Mouse (Mus musculus) limb, embryonic 11.5 days (tissue): ENCODE measurements around the gene Spp2. TPM values are rescaled to one million over a fixed set of nuclear protein-coding genes. Genes with fewer than 3 reads are reported as not detected.
A peak's percentile ranks its signal among the peaks of the same experiment; 100 is the strongest.

Source experiments
- ATAC-seq: fragments of 200-750 bp; cut with Nextera tagmentation; 2 replicates; pipeline ENCODE4 v1.8.0; 2017; ENCODE audit warnings: low read depth; ENCODE audit not compliant: insufficient number of reproducible peaks, low FRiP score, low TSS enrichment
- DNase-seq: peaks from one replicate; pipeline ENCODE4 v3.0.0-alpha.2; 2015; ENCODE audit warnings: low spot score
- H3K27ac ChIP-seq: fragments of 300-500 bp; sonication (generic); replicated peaks from 2 replicates; pipeline ENCODE4 v1.5.1; 2014; ENCODE audit warnings: low read depth, mild to moderate bottlenecking, low read length
- H3K27me3 ChIP-seq: fragments of 300-500 bp; sonication (generic); 2 replicates; pipeline ENCODE4 v1.6.1; 2014; ENCODE audit warnings: mild to moderate bottlenecking, low read length, mixed read lengths; ENCODE audit not compliant: control insufficient read depth, insufficient read depth
- H3K36me3 ChIP-seq: fragments of 300-500 bp; sonication (generic); 2 replicates; pipeline ENCODE4 v1.6.1; 2014; ENCODE audit warnings: mild to moderate bottlenecking, low read length, moderate library complexity, mixed read lengths; ENCODE audit not compliant: control insufficient read depth, insufficient read depth
- H3K4me1 ChIP-seq: fragments of 300-500 bp; sonication (generic); 2 replicates; pipeline ENCODE4 v1.6.1; 2014; ENCODE audit warnings: low read length, mixed read lengths; ENCODE audit not compliant: control insufficient read depth, insufficient read depth
- H3K4me2 ChIP-seq: fragments of 300-500 bp; sonication (generic); 2 replicates; pipeline ENCODE4 v1.6.1; 2014; ENCODE audit warnings: low read depth, mild to moderate bottlenecking, moderate library complexity; ENCODE audit not compliant: severe bottlenecking
- H3K4me3 ChIP-seq: fragments of 300-500 bp; sonication (generic); 2 replicates; pipeline ENCODE4 v1.5.1; 2014; ENCODE audit warnings: low read depth, low read length
- H3K9ac ChIP-seq: fragments of 300-500 bp; sonication (generic); 2 replicates; pipeline ENCODE4 v1.6.1; 2014; ENCODE audit warnings: mild to moderate bottlenecking, low read length
- H3K9me3 ChIP-seq: fragments of 300-500 bp; sonication (generic); 2 replicates; pipeline ENCODE4 v1.6.1; 2016; ENCODE audit warnings: low read length; ENCODE audit not compliant: control insufficient read depth
- WGBS: fragments of 180-500 bp; shearing (Covaris S2); extraction: QIAGEN DNeasy Blood & Tissue Kit; methylation state at CpG from one replicate; pipeline ENCODE4 v1.1.7; 2014; 5-methylcytosine and 5-hydroxymethylcytosine counted together
- polyA plus RNA-seq: library from polyadenylated mRNA; unstranded; fragments of >200 nt; fragmentation: Nextera tagmentation; extraction: Ambion mirVana; gene quantifications from 2 replicates; pipeline ENCODE4 v1.2.1, GENCODE M21; 2014

Gene Spp2
- not detected in 2 replicates for polyA plus RNA-seq

GRCm38 (mm10) chr1:88406807-88407198, at the start of gene Spp2:
Gene Spp2, plus strand, starts transcription at chr1:88406961.
- Histone ChIP-seq H3K27me3 (no peaks in the 10 kb centered on the region), H3K4me1 (peaks cover 8% of the 10 kb centered on the region), H3K27ac (no peak within 1 kb of the TSS), H3K9me3 (no peaks in the 10 kb centered on the region), H3K36me3 (no peaks in the 10 kb centered on the region), H3K4me2 (no peak within 1 kb of the TSS), H3K9ac (no peak within 1 kb of the TSS), H3K4me3 (no peak within 1 kb of the TSS)
- ATAC-seq = no peak
- DNase-seq = no peak
- 76% methylated on average over 5 of the region's 5 CpGs for WGBS

DNA sequence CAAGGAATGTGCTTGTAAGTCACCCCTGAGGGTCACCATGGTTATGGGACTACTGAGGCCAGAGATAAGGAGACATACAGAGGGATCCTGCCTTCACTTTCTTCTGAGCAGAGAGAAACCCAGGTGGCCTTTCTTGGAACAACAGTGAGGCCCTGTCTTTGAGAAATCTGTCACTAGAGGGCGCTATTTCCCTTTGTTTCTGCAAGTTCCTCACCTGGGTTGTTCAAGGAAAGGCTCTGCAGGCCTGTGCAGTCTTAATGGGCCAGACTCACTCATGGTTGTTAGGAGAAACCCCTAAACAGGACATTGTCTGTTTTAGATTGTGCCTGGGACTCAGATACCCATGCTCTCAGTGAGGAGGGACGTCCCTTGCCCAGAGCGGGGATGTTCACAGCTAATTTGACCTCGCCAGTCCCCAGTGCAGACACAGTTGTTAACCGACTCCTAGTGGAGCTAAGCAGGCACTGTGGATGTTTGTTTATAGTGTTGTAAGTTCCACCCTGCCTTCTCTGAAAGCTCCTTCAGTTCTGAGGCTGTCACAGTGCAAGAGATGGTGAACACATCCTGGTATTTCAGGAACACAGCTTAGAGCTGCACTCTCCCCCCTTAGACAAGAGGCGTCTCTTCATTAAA, 49.2 kb upstream of the Spp2 start:
- 40% methylated on average over 6 of the region's 6 CpGs for WGBS
- Histone ChIP-seq H3K27ac (no peak overlapping the region), H3K4me2 (no peak overlapping the region), H3K36me3 (no peaks in the 10 kb centered on the region), H3K4me3 (no peak overlapping the region), H3K27me3 (no peaks in the 10 kb centered on the region), H3K4me1 (no peaks in the 10 kb centered on the region), H3K9ac (no peak overlapping the region), H3K9me3 (no peaks in the 10 kb centered on the region)
- DNase-seq (peak; percentile 83), ATAC-seq (peak; percentile 72)

GRCm38 (mm10) chr1:88358102-88358654, 48.6 kb upstream of the Spp2 start:
- no peak overlapping the region for H3K27ac ChIP-seq
- H3K27me3 ChIP-seq = no peaks in the 10 kb centered on the region
- WGBS = 78% methylated on average over 7 of the region's 7 CpGs
- no peaks in the 10 kb centered on the region for H3K9me3 ChIP-seq
- H3K4me3 ChIP-seq = no peak overlapping the region
- no peak overlapping the region for H3K4me2 ChIP-seq
- H3K9ac ChIP-seq = no peak overlapping the region
- ATAC-seq (0 out of 2 replicates have a peak, but pooled peaks have one; percentile 44), DNase-seq (no peak)
- H3K36me3 ChIP-seq = no peaks in the 10 kb centered on the region
- H3K4me1 ChIP-seq = no peaks in the 10 kb centered on the region

GRCm38 (mm10) chr1:88361085-88361484, 45.7 kb upstream of the Spp2 start:
- ATAC-seq (no peak), DNase-seq (no peak)
- Histone ChIP-seq H3K27me3 (no peaks in the 10 kb centered on the region), H3K9me3 (no peaks in the 10 kb centered on the region), H3K36me3 (no peaks in the 10 kb centered on the region), H3K27ac (no peak overlapping the region), H3K4me1 (no peaks in the 10 kb centered on the region), H3K4me3 (no peak overlapping the region), H3K9ac (no peak overlapping the region), H3K4me2 (no peak overlapping the region)
- WGBS = 76% methylated on average over 4 of the region's 4 CpGs

- H3K4me1 ChIP-seq = no peaks in the 10 kb centered on the region
- no peak overlapping the region for H3K9ac ChIP-seq
- H3K4me2 ChIP-seq = no peak overlapping the region
- H3K27ac ChIP-seq = no peak overlapping the region
- H3K4me3 ChIP-seq = no peak overlapping the region
- DNase-seq (no peak), ATAC-seq (no peak)
- 0 out of 2 replicates have a peak, but pooled peaks cover 2% of the 10 kb centered on the region for H3K9me3 ChIP-seq
- no peaks in the 10 kb centered on the region for H3K27me3 ChIP-seq
- 80% methylated on average over 11 of the region's 11 CpGs for WGBS
- H3K36me3 ChIP-seq = no peaks in the 10 kb centered on the region
Measured at GRCm38 (mm10) chr1:88366881-88367644, 39.7 kb upstream of the Spp2 start.

GRCm38 (mm10) chr1:88378446-88378845, 28.3 kb upstream of the Spp2 start:
- Histone ChIP-seq H3K27me3 (no peaks in the 10 kb centered on the region), H3K27ac (no peak overlapping the region), H3K36me3 (no peaks in the 10 kb centered on the region), H3K4me2 (no peak overlapping the region), H3K4me1 (no peaks in the 10 kb centered on the region), H3K9me3 (no peaks in the 10 kb centered on the region; the same call in 1 of the 2 replicates), H3K9ac (no peak overlapping the region), H3K4me3 (no peak overlapping the region)
- ATAC-seq = no peak
- no peak for DNase-seq
- 95% methylated on average over 1 of the region's 1 CpGs for WGBS

DNA sequence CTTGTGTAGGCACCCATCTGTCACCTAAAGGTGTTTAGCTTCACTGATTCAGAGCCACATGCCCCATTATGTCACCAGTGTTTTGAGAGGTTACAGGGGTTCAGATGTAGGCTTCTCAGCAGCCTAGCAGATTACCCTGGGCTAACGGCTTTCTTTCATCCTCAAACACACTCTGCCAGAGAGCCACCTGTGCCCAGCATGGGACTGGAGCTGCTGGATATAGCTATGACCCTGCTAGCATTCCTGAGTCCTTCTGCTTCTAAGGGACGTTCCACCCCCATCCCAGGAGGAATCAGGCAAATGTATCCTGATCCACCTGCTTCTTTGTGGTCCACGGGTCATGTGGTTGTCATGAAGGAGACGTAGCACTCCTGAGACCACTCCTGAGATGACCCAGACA, 15.1 kb upstream of the Spp2 start:
- Histone ChIP-seq H3K36me3 (no peaks in the 10 kb centered on the region), H3K27ac (no peak overlapping the region), H3K4me2 (no peak overlapping the region), H3K4me1 (no peaks in the 10 kb centered on the region), H3K27me3 (no peaks in the 10 kb centered on the region), H3K4me3 (no peak overlapping the region), H3K9ac (no peak overlapping the region), H3K9me3 (no peaks in the 10 kb centered on the region)
- ATAC-seq (no peak), DNase-seq (no peak)
- WGBS = 69% methylated on average over 4 of the region's 4 CpGs

DNA sequence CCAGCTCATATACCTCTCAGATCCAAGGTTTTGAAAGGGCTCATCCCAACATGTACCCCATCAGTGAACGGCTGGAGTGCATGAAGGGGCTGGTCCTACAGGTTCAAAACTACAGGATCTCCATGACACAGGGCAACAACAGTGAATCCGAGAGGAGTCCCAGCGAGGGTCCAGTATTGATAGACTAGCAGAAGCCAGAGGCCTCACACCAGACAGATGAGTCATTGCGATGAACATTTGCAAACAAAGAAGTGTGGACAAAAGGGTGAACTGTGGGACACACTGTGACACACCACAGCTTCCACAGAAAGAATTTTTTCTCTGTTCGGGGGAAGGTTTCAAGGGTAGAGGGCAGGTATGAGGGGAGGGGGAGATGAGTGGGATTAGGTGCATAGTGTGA, 13.4 kb upstream of the Spp2 start:
- WGBS = 94% methylated on average over 5 of the region's 5 CpGs
- no peaks in the 10 kb centered on the region for H3K9me3 ChIP-seq
- no peak overlapping the region for H3K9ac ChIP-seq
- no peaks in the 10 kb centered on the region for H3K27me3 ChIP-seq
- no peaks in the 10 kb centered on the region for H3K36me3 ChIP-seq
- H3K27ac ChIP-seq = no peak overlapping the region
- no peak for ATAC-seq
- no peaks in the 10 kb centered on the region for H3K4me1 ChIP-seq
- DNase-seq = no peak
- H3K4me3 ChIP-seq = no peak overlapping the region
- H3K4me2 ChIP-seq = no peak overlapping the region
